Mouse (Mus musculus) layer of hippocampus, adult 18-20 months (tissue): Measurements from ENCODE around the gene Fsd1l. TPM values are rescaled to one million over a fixed set of nuclear protein-coding genes. Genes with fewer than 3 reads are reported as not detected.

Experiments
- DNase-seq, 2 experiments: peaks; one replicate each; pipeline ENCODE4 v3.0.0; 2022; ENCODE audit warnings: low spot score in 2 of 2
- total RNA-seq, 2 experiments: library from RNA; stranded (reverse); gene quantifications; 2 replicates each; pipeline ENCODE4 v1.2.3; 2021

Gene Fsd1l
- total RNA-seq, 2 experiments from 2014 or later, result 31.8 to 33.1 TPM

DNA sequence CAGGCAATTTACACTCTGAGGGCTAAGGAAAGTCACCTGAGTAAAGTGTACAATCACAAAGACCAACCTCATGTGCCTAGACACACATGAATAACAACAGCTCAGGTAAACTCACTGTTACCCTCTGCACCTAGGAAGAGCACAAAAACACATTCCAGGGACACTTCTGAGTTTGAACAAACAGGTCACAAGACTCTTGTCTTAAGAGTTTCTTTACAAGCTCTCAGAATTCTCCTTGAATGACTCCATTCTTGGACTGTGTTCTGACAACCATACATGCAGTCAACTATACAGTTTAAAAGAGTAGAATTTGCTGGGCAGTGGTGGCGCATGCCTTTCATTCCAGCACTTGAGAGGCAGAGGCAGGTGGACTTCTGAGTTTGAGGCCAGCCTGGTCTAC is 96.8 kb downstream of the Fsd1l start:
- DNase-seq, result no peak

GRCm38 (mm10) chr4:53738956-53739616 is 107.8 kb downstream of the Fsd1l start:
- peak in 1 of 2 experiments; percentile 88 for DNase-seq

DNA sequence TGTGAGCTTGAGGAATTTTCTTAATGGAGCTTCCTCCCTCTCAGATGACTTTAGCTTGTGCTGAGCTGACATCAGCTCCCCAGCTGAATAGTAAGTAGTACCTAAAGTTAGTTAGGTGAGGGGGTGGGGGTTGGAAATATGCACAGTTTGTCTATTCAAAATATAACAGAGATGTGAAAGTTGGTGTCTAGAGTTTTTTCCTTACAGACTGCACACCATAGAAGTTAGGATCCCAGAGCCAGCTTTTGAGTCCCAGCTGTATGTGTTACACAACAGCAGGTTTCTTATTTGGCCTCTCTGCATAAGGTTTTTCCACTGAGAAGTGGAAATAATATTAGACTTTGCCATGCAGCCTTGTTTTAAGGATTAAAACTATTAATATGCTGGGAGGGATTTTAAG is 118.6 kb downstream of the Fsd1l start:
- DNase-seq, result no peak

GRCm38 (mm10) chr4:53750391-53751120 is 119.3 kb downstream of the Fsd1l start:
- DNase-seq, result peak; percentile 64 to 74

Other genes starting within 250 kb of the Fsd1l start
- gene Slc44a1, start 191.1 kb upstream of the Fsd1l start, total RNA-seq, result 10 to 100 TPM; 75.7 to 84.1 TPM
- 10 to 100 TPM; 30.5 to 31.7 TPM for gene Fktn, start 82.5 kb downstream of the Fsd1l start, total RNA-seq
- gene Tal2, start 148.2 kb downstream of the Fsd1l start, total RNA-seq, result not detected
- gene Tmem38b, start 194.6 kb downstream of the Fsd1l start, total RNA-seq, result 10 to 100 TPM; 16.9 to 19.1 TPM